Mouse (Mus musculus) olfactory bulb, adult 2 months (tissue): ENCODE measurements around the gene Slc35e2.

Experiments
- CTCF ChIP-seq: fragments of 200-500 bp; IDR thresholded peaks from 2 replicates; pipeline ENCODE4 v1.5.1; 2012; ENCODE audit warnings: low read depth, mild to moderate bottlenecking, low read length, moderate library complexity; ENCODE audit not compliant: insufficient read depth
- POLR2A ChIP-seq: fragments of 200-500 bp; IDR thresholded peaks from 2 replicates; pipeline ENCODE4 v1.6.1; 2012; ENCODE audit warnings: mild to moderate bottlenecking, low read depth, low read length, moderate library complexity; ENCODE audit not compliant: insufficient read depth

DNA sequence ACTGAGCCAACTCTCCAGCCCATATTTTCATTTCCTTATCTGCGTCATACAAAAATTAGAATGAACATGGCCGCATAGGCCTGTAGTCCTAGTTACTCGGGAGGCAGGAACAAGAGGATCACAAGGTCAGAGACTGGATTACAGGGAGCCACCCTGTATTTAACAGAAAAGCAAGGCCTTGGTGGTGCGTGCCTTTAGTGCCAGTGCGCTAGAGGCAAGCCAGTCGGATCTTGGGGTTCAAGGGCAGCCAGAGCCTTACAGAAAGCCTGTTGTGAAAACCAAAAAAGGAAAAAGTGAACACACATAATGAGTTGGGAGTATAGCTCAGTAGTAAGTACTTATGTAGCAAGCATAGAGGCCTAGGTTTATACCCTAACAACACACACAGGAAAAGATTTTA is 31.4 kb upstream of the Slc35e2 start:
- no peak for TF ChIP-seq POLR2A
- TF ChIP-seq CTCF = no peak
